21 mouse cellular contexts compared by ENCODE assay signal in genomic region chr7:144634450-144634849, GRCm38 (mm10). TPM values are rescaled to one million over a fixed set of nuclear protein-coding genes. Genes with fewer than 3 reads are reported as not detected.
DNase-seq lines count a peak whose midpoint lies in the region; ATAC-seq and TF ChIP-seq lines count a peak whose summit lies in the region.
"Had no signal": no experiment of that assay in that cellular context is flagged by ENCODE, and none has a peak within 500 bp of the region (broad histone marks: within the 10 kb centered on the region; RNA-seq: fewer than 3 reads in every experiment).

No protein-coding gene starts in this region.

- H3K9ac ChIP-seq in forebrain, embryonic 14.5 days (ENCODE audit: low read length), result no peak overlapping the region
- H3K9ac ChIP-seq in intestine, embryonic 15.5 days, result no peak overlapping the region
- H3K9ac ChIP-seq in intestine, postnatal 0 days (ENCODE audit: low read depth, low read length), result no peak overlapping the region
- H3K9ac ChIP-seq in kidney, embryonic 16.5 days (replicated peaks; ENCODE audit: low read length), result no peak overlapping the region
- no peak overlapping the region for H3K9ac ChIP-seq in stomach, embryonic 15.5 days
- H3K9ac ChIP-seq in stomach, postnatal 0 days (ENCODE audit: low read length), result no peak overlapping the region
- H3K9ac ChIP-seq: embryonic facial prominence, embryonic 12.5 days; forebrain, embryonic 12.5 days; forebrain, postnatal 0 days; hindbrain, embryonic 15.5 days had no signal

- no peak for TF ChIP-seq EP300 in stomach, postnatal 0 days (optimal IDR thresholded peaks at IDR 0.05)

- peak overlapping the region; percentile 70 for H3K27ac ChIP-seq in forebrain, embryonic 10.5 days
- H3K27ac ChIP-seq in forebrain, embryonic 14.5 days (ENCODE audit: low read depth, low read length), result no peak overlapping the region
- no peak overlapping the region for H3K27ac ChIP-seq in intestine, embryonic 15.5 days
- no peak overlapping the region for H3K27ac ChIP-seq in intestine, postnatal 0 days (ENCODE audit: low read depth, low read length)
- no peak overlapping the region for H3K27ac ChIP-seq in kidney, embryonic 16.5 days (ENCODE audit: low read length)
- H3K27ac ChIP-seq in stomach, embryonic 15.5 days, result no peak overlapping the region
- no peak overlapping the region for H3K27ac ChIP-seq in stomach, postnatal 0 days (replicated peaks)
- H3K27ac ChIP-seq: embryonic facial prominence, embryonic 12.5 days; forebrain, embryonic 12.5 days; heart, embryonic 10.5 days; hindbrain, embryonic 15.5 days had no signal

- no peak overlapping the region for H3K4me3 ChIP-seq in forebrain, embryonic 10.5 days
- no peak overlapping the region for H3K4me3 ChIP-seq in forebrain, embryonic 14.5 days (ENCODE audit: low read depth, low read length)
- H3K4me3 ChIP-seq in intestine, embryonic 15.5 days (replicated peaks), result no peak overlapping the region
- no peak overlapping the region for H3K4me3 ChIP-seq in intestine, postnatal 0 days (ENCODE audit: low read depth, low read length)
- H3K4me3 ChIP-seq in kidney, embryonic 16.5 days (ENCODE audit: low read length), result no peak overlapping the region
- H3K4me3 ChIP-seq in stomach, embryonic 15.5 days (replicated peaks), result no peak overlapping the region
- H3K4me3 ChIP-seq in stomach, postnatal 0 days (ENCODE audit: low read depth, low read length), result no peak overlapping the region
- H3K4me3 ChIP-seq: embryonic facial prominence, embryonic 12.5 days; forebrain, embryonic 12.5 days; heart, embryonic 10.5 days; hindbrain, embryonic 15.5 days had no signal

- peaks cover 99% of the 10 kb centered on the region for H3K27me3 ChIP-seq in forebrain, embryonic 10.5 days (ENCODE audit: poor library complexity, severe bottlenecking)
- H3K27me3 ChIP-seq in forebrain, embryonic 14.5 days (replicated peaks; ENCODE audit: control insufficient read depth, insufficient read depth, low read length), result no peaks in the 10 kb centered on the region
- no peaks in the 10 kb centered on the region for H3K27me3 ChIP-seq in intestine, embryonic 15.5 days (replicated peaks)
- H3K27me3 ChIP-seq in intestine, postnatal 0 days (replicated peaks; ENCODE audit: control insufficient read depth, insufficient read depth, low read length), result no peaks in the 10 kb centered on the region
- no peaks in the 10 kb centered on the region for H3K27me3 ChIP-seq in kidney, embryonic 16.5 days (ENCODE audit: insufficient read depth, low read length)
- H3K27me3 ChIP-seq in stomach, embryonic 15.5 days (replicated peaks), result no peaks in the 10 kb centered on the region
- H3K27me3 ChIP-seq in stomach, postnatal 0 days (ENCODE audit: control insufficient read depth, insufficient read depth, low read length), result no peaks in the 10 kb centered on the region
- H3K27me3 ChIP-seq: embryonic facial prominence, embryonic 12.5 days; hindbrain, embryonic 15.5 days had no signal

- H3K4me2 ChIP-seq in forebrain, embryonic 14.5 days (ENCODE audit: low read length), result no peak overlapping the region
- no peak overlapping the region for H3K4me2 ChIP-seq in intestine, embryonic 15.5 days (replicated peaks)
- H3K4me2 ChIP-seq in intestine, postnatal 0 days (replicated peaks; ENCODE audit: low read depth), result no peak overlapping the region
- H3K4me2 ChIP-seq in kidney, embryonic 16.5 days (replicated peaks; ENCODE audit: low read depth, low read length), result no peak overlapping the region
- no peak overlapping the region for H3K4me2 ChIP-seq in stomach, embryonic 15.5 days
- no peak overlapping the region for H3K4me2 ChIP-seq in stomach, postnatal 0 days (replicated peaks; ENCODE audit: low read depth)
- H3K4me2 ChIP-seq: embryonic facial prominence, embryonic 12.5 days; forebrain, embryonic 12.5 days; hindbrain, embryonic 15.5 days had no signal

- peaks cover 35% of the 10 kb centered on the region for H3K4me1 ChIP-seq in forebrain, embryonic 10.5 days
- peaks cover 7% of the 10 kb centered on the region for H3K4me1 ChIP-seq in forebrain, embryonic 14.5 days (ENCODE audit: control insufficient read depth, insufficient read depth, low read length)
- H3K4me1 ChIP-seq in intestine, embryonic 15.5 days (replicated peaks), result peaks cover 6% of the 10 kb centered on the region; the same call in 1 of the 2 replicates
- H3K4me1 ChIP-seq in intestine, postnatal 0 days (replicated peaks; ENCODE audit: control insufficient read depth, insufficient read depth, low read length), result no peaks in the 10 kb centered on the region
- H3K4me1 ChIP-seq in kidney, embryonic 16.5 days (ENCODE audit: insufficient read depth, low read length), result peaks cover 11% of the 10 kb centered on the region
- 0 out of 2 replicates have a peak, but pooled peaks cover 8% of the 10 kb centered on the region for H3K4me1 ChIP-seq in stomach, embryonic 15.5 days
- no peaks in the 10 kb centered on the region for H3K4me1 ChIP-seq in stomach, postnatal 0 days (replicated peaks; ENCODE audit: control insufficient read depth, insufficient read depth)
- H3K4me1 ChIP-seq: embryonic facial prominence, embryonic 12.5 days had no signal

- 84% methylated on average over 3 of the region's 3 CpGs for WGBS in forebrain, embryonic 10.5 days
- WGBS in forebrain, embryonic 14.5 days, result 82% methylated on average over 3 of the region's 3 CpGs
- 82% methylated on average over 3 of the region's 3 CpGs for WGBS in intestine, embryonic 15.5 days
- 67% methylated on average over 3 of the region's 3 CpGs for WGBS in intestine, postnatal 0 days
- WGBS in kidney, embryonic 16.5 days, result 57% methylated on average over 3 of the region's 3 CpGs
- WGBS in stomach, embryonic 15.5 days, result 75% methylated on average over 3 of the region's 3 CpGs
- WGBS in stomach, postnatal 0 days, result 80% methylated on average over 3 of the region's 3 CpGs

- TF ChIP-seq CTCF in intestine, postnatal 0 days (IDR thresholded peaks at IDR 0.05; ENCODE audit: low read depth), result no peak
- no peak for TF ChIP-seq CTCF in stomach, postnatal 0 days (IDR thresholded peaks at IDR 0.05; ENCODE audit: low read depth)

- H3K36me3 ChIP-seq in forebrain, embryonic 10.5 days (replicated peaks), result peaks cover 51% of the 10 kb centered on the region
- no peaks in the 10 kb centered on the region for H3K36me3 ChIP-seq in forebrain, embryonic 14.5 days (ENCODE audit: control insufficient read depth, insufficient read depth, low read length)
- no peaks in the 10 kb centered on the region; the same call in 1 of the 2 replicates for H3K36me3 ChIP-seq in intestine, embryonic 15.5 days
- no peaks in the 10 kb centered on the region for H3K36me3 ChIP-seq in intestine, postnatal 0 days (ENCODE audit: control insufficient read depth, insufficient read depth)
- no peaks in the 10 kb centered on the region; the same call in 1 of the 2 replicates for H3K36me3 ChIP-seq in kidney, embryonic 16.5 days (ENCODE audit: insufficient read depth, low read length)
- H3K36me3 ChIP-seq in stomach, embryonic 15.5 days, result no peaks in the 10 kb centered on the region; the same call in 1 of the 2 replicates
- no peaks in the 10 kb centered on the region; the same call in 1 of the 2 replicates for H3K36me3 ChIP-seq in stomach, postnatal 0 days (ENCODE audit: control insufficient read depth, insufficient read depth, low read length)
- H3K36me3 ChIP-seq: embryonic facial prominence, embryonic 12.5 days; heart, embryonic 10.5 days; hindbrain, embryonic 15.5 days had no signal

- no peak for DNase-seq in forebrain, embryonic 10.5 days (ENCODE audit: extremely low spot score, low spot score)
- no peak for DNase-seq in forebrain, embryonic 14.5 days (ENCODE audit: low spot score)
- no peak for DNase-seq in kidney, postnatal 10 days
- DNase-seq in stomach, postnatal 0 days (ENCODE audit: low spot score), result no peak
- DNase-seq: adrenal gland, adult 8-10 months; B cell, adult 2 months; cerebellum, adult 11-12 months; cerebellum, adult 9-10 months; cerebellum, postnatal 25 days; forebrain, postnatal 0 days; gastrocnemius, postnatal 25 days had no signal

- no peak for ATAC-seq in forebrain, embryonic 14.5 days
- peak; percentile 79 for ATAC-seq in intestine, embryonic 15.5 days
- no peak for ATAC-seq in intestine, postnatal 0 days
- 0 out of 2 replicates have a peak, but pooled peaks have one; percentile 25 for ATAC-seq in kidney, embryonic 16.5 days (ENCODE audit: low FRiP score, low TSS enrichment)
- ATAC-seq in stomach, embryonic 15.5 days (ENCODE audit: insufficient read depth, low FRiP score, low read depth), result peak; percentile 54; the same call in 1 of the 2 replicates
- no peak for ATAC-seq in stomach, postnatal 0 days (ENCODE audit: low FRiP score, low TSS enrichment)
- ATAC-seq: CD4-positive, CD25-positive, alpha-beta regulatory T cell, adult 4 months; forebrain, postnatal 0 days had no signal

- H3K9me3 ChIP-seq in forebrain, embryonic 10.5 days, result no peaks in the 10 kb centered on the region
- H3K9me3 ChIP-seq in forebrain, embryonic 14.5 days (replicated peaks; ENCODE audit: control insufficient read depth, low read length), result no peaks in the 10 kb centered on the region
- no peaks in the 10 kb centered on the region for H3K9me3 ChIP-seq in intestine, embryonic 15.5 days
- no peaks in the 10 kb centered on the region for H3K9me3 ChIP-seq in intestine, postnatal 0 days (ENCODE audit: control insufficient read depth)
- H3K9me3 ChIP-seq in kidney, embryonic 16.5 days (ENCODE audit: low read length), result no peaks in the 10 kb centered on the region
- H3K9me3 ChIP-seq in stomach, embryonic 15.5 days, result no peaks in the 10 kb centered on the region
- H3K9me3 ChIP-seq in stomach, postnatal 0 days (ENCODE audit: control insufficient read depth, low read length), result no peaks in the 10 kb centered on the region
- H3K9me3 ChIP-seq: embryonic facial prominence, embryonic 12.5 days; forebrain, embryonic 12.5 days; G1E; heart, embryonic 10.5 days; hindbrain, embryonic 15.5 days had no signal

RNA-seq across cellular contexts. Expression of gene Fadd, which starts 52.2 kb away (rescaled TPM):
- 11.4 and 12.1 TPM in 2 replicates for polyA plus RNA-seq in forebrain, embryonic 10.5 days (2016; fragmentation: Nextera tagmentation; extraction: Ambion mirVana)
- 6.7 and 7.2 TPM in 2 replicates for polyA plus RNA-seq in forebrain, embryonic 14.5 days (2014; fragmentation: Nextera tagmentation; extraction: Ambion mirVana)
- polyA plus RNA-seq in intestine, embryonic 15.5 days (2015; fragmentation: Nextera tagmentation; extraction: Ambion mirVana), result 12.8 and 13.0 TPM in 2 replicates
- polyA plus RNA-seq in intestine, postnatal 0 days (2015; fragmentation: Nextera tagmentation; extraction: Ambion mirVana), result 12.5 and 13.4 TPM in 2 replicates
- 13.1 and 15.7 TPM in 2 replicates for polyA plus RNA-seq in kidney, embryonic 16.5 days (2015; fragmentation: Nextera tagmentation; extraction: Ambion mirVana)
- 11.7 TPM in 2 replicates for polyA plus RNA-seq in stomach, embryonic 15.5 days (2015; fragmentation: Nextera tagmentation; extraction: Ambion mirVana)
- polyA plus RNA-seq in stomach, postnatal 0 days (2015; fragmentation: Nextera tagmentation; extraction: Ambion mirVana), result 7.8 and 8.9 TPM in 2 replicates

Comparison
In these comparisons a context has a peak if more than half of its experiments do, and no peak if none do; other contexts are left out.
1. ATAC-seq: peak in intestine, embryonic 15.5 days (single experiment), kidney, embryonic 16.5 days (single experiment) and stomach, embryonic 15.5 days (single experiment); none in forebrain, embryonic 14.5 days (single experiment), intestine, postnatal 0 days (single experiment) and stomach, postnatal 0 days (single experiment).